Mouse (Mus musculus) spleen, adult 2 months (tissue): Measurements from ENCODE around the gene Vars2.

Experiments
- CTCF ChIP-seq: fragments of 200-500 bp; IDR thresholded peaks from 2 replicates; pipeline ENCODE4 v1.5.1; 2011; ENCODE audit warnings: mild to moderate bottlenecking, inconsistent platforms; ENCODE audit not compliant: insufficient read depth, insufficient read length, insufficient replicate concordance; ENCODE audit errors: extremely low read depth
- POLR2A ChIP-seq: fragments of 200-500 bp; IDR thresholded peaks from 2 replicates; pipeline ENCODE4 v1.6.1; 2011; ENCODE audit warnings: low read depth, low read length, inconsistent platforms

DNA sequence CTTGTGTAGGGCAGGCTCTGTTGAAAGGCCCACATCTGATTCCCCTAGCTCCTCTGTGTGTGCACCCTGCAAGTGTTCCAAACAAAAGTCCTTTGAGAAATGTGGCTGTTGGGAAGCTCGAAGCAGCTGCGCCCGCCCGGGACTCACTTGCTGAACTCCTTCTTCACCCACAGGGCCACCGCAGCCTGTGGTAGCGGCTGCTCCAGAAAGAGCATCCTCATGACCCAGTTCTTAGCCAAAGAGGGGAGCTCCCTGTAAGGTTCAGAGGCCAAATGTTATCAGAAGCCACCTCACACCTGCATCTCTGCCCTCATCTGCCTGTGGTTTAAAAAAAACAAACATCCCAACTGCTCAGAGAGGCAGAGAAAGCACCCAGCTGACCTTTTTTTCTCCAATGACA, 4.5 kb upstream of the Vars2 start:
- TF ChIP-seq POLR2A (no peak), CTCF (no peak)
